Mouse (Mus musculus): ENCODE measurements around the gene Ciapin1. TPM values are rescaled to one million over a fixed set of nuclear protein-coding genes. Genes with fewer than 3 reads are reported as not detected.
A peak's percentile ranks its signal among the peaks of the same experiment; 100 is the strongest.

The Ciapin1 gene
- polyA plus RNA-seq, 1 experiment from 2014 or later: 112 TPM

DNA sequence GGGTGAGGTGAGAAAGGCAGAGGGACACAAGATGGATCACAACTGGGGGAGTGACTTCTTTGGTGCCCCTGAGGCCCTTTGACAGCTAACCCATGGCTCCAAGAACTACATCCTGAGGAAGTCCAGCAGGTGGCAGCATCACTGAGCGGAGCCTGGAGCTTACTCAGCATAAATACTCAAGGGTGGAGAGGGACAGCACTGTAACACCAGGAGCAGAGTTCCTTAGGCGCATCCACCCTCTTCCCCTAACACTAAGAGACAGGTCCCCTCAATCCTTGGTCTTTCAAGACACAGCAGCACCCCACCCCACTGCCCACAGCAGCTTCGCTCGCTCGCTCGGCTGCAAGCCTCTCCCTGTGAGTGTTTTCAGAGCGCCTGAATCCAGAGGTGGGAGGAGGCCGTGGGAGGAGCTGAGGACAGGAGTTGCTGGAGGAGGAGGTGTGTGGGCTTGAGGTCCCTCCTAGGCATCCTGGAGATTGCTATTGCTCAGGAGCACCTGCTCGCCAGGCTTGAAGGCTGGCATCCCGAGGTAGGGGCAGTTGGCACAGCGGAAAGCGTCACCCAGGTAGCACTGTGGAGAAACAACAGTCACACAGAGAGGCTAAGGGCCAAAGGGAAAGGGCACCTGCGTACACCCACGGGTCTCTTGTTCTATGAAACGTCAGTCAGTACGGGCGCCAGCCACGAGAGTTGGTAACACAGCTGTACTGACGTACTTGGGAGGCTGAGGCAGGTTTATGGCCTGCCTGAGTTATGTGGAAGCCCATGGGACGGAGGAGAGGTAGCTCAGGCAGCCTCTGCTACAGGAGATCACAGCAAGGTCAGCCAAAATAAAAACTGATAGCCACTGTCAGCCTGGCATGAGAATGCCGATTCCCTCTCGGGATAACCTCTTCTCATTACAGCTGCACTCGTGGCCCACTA, 15.3 kb downstream of the Ciapin1 start:
- no peaks in the 10 kb centered on the region for H3K4me1 ChIP-seq (replicated peaks; ENCODE audit: insufficient read depth, low read length)
- peak overlapping the region; percentile 18; the same call in 1 of the 2 replicates for H3K4me2 ChIP-seq (ENCODE audit: low read length)
- no peak overlapping the region for H3K4me3 ChIP-seq (replicated peaks; ENCODE audit: low read depth, low read length)
- no peaks in the 10 kb centered on the region for H3K9me3 ChIP-seq (replicated peaks; ENCODE audit: low read length)
- WGBS: 51% methylated on average over 23 of the region's 23 CpGs
- no peaks in the 10 kb centered on the region for H3K27me3 ChIP-seq (ENCODE audit: insufficient read depth, low read length)
- peaks cover 26% of the 10 kb centered on the region; the same call in 1 of the 2 replicates for H3K36me3 ChIP-seq (ENCODE audit: insufficient read depth, low read length)
- H3K27ac ChIP-seq: no peak overlapping the region
- no peak overlapping the region for H3K9ac ChIP-seq (ENCODE audit: low read depth, low read length)
- peak; percentile 91 for DNase-seq (ENCODE audit: low spot score)
- ATAC-seq (replicated peaks; ENCODE audit: low FRiP score, low read depth): peak; percentile 70
- peak; percentile 86 for TF ChIP-seq CTCF (IDR thresholded peaks at IDR 0.05; ENCODE audit: low read depth)

DNA sequence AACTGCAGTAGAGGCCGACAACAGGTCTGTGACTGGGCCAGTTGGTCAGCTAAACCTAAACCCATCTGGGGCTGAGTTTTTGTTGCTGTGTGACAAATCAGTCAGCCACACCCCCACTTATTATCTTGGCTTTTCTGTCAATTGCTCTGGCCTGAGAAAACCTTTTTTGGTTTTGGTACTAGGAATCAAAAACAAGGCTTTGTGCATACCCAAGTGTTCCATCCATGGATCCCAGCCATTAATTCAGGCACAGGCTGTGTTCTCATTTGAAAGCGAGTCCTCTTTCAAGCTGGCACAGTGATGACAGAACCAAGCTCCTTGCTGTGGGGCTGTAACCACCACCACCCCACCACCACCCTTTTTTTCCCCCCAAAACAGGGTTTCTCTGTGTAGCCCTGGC, 16.8 kb downstream of the Ciapin1 start:
- 95% methylated on average over 2 of the region's 2 CpGs for WGBS

DNA sequence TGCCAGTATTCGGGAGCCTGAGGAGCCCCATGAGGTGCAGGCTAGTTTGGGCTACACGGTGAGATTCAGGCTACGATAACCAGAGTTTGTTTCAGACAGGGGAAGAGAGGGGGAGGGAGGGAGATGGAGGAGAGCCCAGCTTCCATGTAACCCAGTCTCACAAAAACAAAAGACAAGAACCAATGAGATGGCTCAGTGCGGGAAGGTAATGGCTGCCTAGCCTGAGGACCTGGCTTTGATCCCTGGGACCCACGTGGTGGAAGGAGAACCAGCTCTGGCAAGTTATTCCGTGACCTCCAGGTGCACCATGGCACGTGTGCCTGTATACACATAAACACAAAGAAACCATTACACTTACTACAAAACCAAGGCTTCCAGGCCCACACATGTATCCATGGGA, 17.6 kb downstream of the Ciapin1 start:
- 75% methylated on average over 7 of the region's 7 CpGs for WGBS
- Histone ChIP-seq H3K36me3 (ENCODE audit: insufficient read depth, low read length) (0 out of 2 replicates have a peak, but pooled peaks cover 18% of the 10 kb centered on the region), H3K4me2 (ENCODE audit: low read length) (no peak overlapping the region), H3K9ac (ENCODE audit: low read depth, low read length) (no peak overlapping the region), H3K4me3 (replicated peaks; ENCODE audit: low read depth, low read length) (no peak overlapping the region), H3K9me3 (replicated peaks; ENCODE audit: low read length) (no peaks in the 10 kb centered on the region), H3K27me3 (ENCODE audit: insufficient read depth, low read length) (no peaks in the 10 kb centered on the region), H3K27ac (no peak overlapping the region), H3K4me1 (replicated peaks; ENCODE audit: insufficient read depth, low read length) (no peaks in the 10 kb centered on the region)
- DNase-seq (ENCODE audit: low spot score) (no peak), ATAC-seq (replicated peaks; ENCODE audit: low FRiP score, low read depth) (no peak)
- no peak for TF ChIP-seq CTCF (IDR thresholded peaks at IDR 0.05; ENCODE audit: low read depth)

More for the DNA sequence above, 16.8 kb downstream of the Ciapin1 start:
- Histone ChIP-seq H3K4me3 (replicated peaks; ENCODE audit: low read depth, low read length) (no peak overlapping the region), H3K9ac (ENCODE audit: low read depth, low read length) (no peak overlapping the region), H3K27ac (0 out of 2 replicates have a peak overlapping the region, but pooled peaks have one; percentile 31), H3K27me3 (ENCODE audit: insufficient read depth, low read length) (no peaks in the 10 kb centered on the region), H3K4me2 (ENCODE audit: low read length) (no peak overlapping the region), H3K9me3 (replicated peaks; ENCODE audit: low read length) (no peaks in the 10 kb centered on the region), H3K4me1 (replicated peaks; ENCODE audit: insufficient read depth, low read length) (no peaks in the 10 kb centered on the region), H3K36me3 (ENCODE audit: insufficient read depth, low read length) (peaks cover 21% of the 10 kb centered on the region; the same call in 1 of the 2 replicates)
- no peak for DNase-seq (ENCODE audit: low spot score)
- TF ChIP-seq CTCF (IDR thresholded peaks at IDR 0.05; ENCODE audit: low read depth): no peak
- ATAC-seq (replicated peaks; ENCODE audit: low FRiP score, low read depth): no peak

DNA sequence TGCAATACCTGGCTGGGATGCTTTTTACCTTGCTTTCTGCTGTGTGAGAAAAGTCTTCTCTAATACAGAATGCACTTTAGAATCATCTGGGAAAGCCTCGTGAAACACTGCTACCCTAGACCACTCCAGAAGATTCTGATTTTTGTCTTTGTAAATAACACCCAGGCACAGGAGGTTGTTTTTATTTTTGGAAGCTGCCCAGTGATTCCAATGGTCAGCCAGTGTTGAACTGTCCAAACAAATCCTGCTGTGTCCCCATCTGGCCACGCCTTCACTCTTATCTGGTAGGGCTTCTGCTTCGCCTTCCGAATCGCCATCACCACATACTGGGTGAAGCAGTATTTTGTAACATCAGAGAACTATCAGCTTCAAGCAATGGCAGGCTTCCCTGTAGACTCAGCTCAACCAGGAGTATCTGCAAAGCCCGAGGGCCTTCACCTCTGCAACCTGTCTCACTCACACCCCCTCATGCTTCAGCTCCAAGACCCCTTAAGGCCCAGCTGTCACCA, 18.4 kb downstream of the Ciapin1 start:
- no peak overlapping the region for H3K27ac ChIP-seq
- TF ChIP-seq CTCF (IDR thresholded peaks at IDR 0.05; ENCODE audit: low read depth): no peak
- H3K9ac ChIP-seq (ENCODE audit: low read depth, low read length): 0 out of 2 replicates have a peak overlapping the region, but pooled peaks have one; percentile 9
- H3K27me3 ChIP-seq (ENCODE audit: insufficient read depth, low read length): no peaks in the 10 kb centered on the region
- WGBS: 81% methylated on average over 6 of the region's 6 CpGs
- no peak overlapping the region for H3K4me3 ChIP-seq (replicated peaks; ENCODE audit: low read depth, low read length)
- no peak overlapping the region for H3K4me2 ChIP-seq (ENCODE audit: low read length)
- H3K36me3 ChIP-seq (ENCODE audit: insufficient read depth, low read length): 0 out of 2 replicates have a peak, but pooled peaks cover 12% of the 10 kb centered on the region
- no peaks in the 10 kb centered on the region for H3K9me3 ChIP-seq (replicated peaks; ENCODE audit: low read length)
- no peaks in the 10 kb centered on the region for H3K4me1 ChIP-seq (replicated peaks; ENCODE audit: insufficient read depth, low read length)
- DNase-seq (ENCODE audit: low spot score): no peak
- ATAC-seq (replicated peaks; ENCODE audit: low FRiP score, low read depth): no peak

DNA sequence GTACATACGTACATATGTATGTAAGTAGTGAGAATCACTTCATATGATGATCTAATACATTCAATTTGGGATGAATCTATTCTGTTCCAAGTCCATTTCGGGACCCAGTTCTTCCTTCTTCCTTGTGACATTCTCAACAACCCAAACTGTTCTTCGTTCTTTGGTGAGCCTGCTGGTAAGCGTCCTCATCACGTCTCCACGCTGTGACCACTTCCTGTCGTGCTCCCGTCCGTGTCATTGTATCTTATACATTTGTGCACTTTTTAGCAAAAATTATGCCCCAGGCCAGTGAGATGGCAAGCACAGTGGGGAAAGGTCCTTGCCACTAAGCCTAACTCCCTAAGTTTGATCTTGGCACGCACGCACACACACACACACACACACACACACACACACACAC, 20.2 kb downstream of the Ciapin1 start:
- Histone ChIP-seq H3K4me1 (replicated peaks; ENCODE audit: insufficient read depth, low read length) (no peaks in the 10 kb centered on the region), H3K9me3 (replicated peaks; ENCODE audit: low read length) (no peaks in the 10 kb centered on the region), H3K4me3 (replicated peaks; ENCODE audit: low read depth, low read length) (no peak overlapping the region), H3K9ac (ENCODE audit: low read depth, low read length) (no peak overlapping the region), H3K27ac (no peak overlapping the region), H3K36me3 (ENCODE audit: insufficient read depth, low read length) (no peaks in the 10 kb centered on the region), H3K27me3 (ENCODE audit: insufficient read depth, low read length) (no peaks in the 10 kb centered on the region), H3K4me2 (ENCODE audit: low read length) (no peak overlapping the region)
- TF ChIP-seq CTCF (IDR thresholded peaks at IDR 0.05; ENCODE audit: low read depth): no peak
- DNase-seq (ENCODE audit: low spot score) (no peak), ATAC-seq (replicated peaks; ENCODE audit: low FRiP score, low read depth) (no peak)
- WGBS: 89% methylated on average over 11 of the region's 11 CpGs

GRCm38 (mm10) chr8:94814556-94814955, 23.6 kb downstream of the Ciapin1 start:
- H3K36me3 ChIP-seq (ENCODE audit: insufficient read depth, low read length): no peaks in the 10 kb centered on the region
- H3K9ac ChIP-seq (ENCODE audit: low read depth, low read length): no peak overlapping the region
- no peak overlapping the region for H3K4me3 ChIP-seq (replicated peaks; ENCODE audit: low read depth, low read length)
- H3K4me2 ChIP-seq (ENCODE audit: low read length): no peak overlapping the region
- H3K27ac ChIP-seq: no peak overlapping the region
- no peaks in the 10 kb centered on the region for H3K4me1 ChIP-seq (replicated peaks; ENCODE audit: insufficient read depth, low read length)
- TF ChIP-seq CTCF (IDR thresholded peaks at IDR 0.05; ENCODE audit: low read depth): peak; percentile 76
- no peaks in the 10 kb centered on the region for H3K9me3 ChIP-seq (replicated peaks; ENCODE audit: low read length)
- no peaks in the 10 kb centered on the region for H3K27me3 ChIP-seq (ENCODE audit: insufficient read depth, low read length)
- WGBS: 6% methylated on average over 1 of the region's 1 CpGs
- ATAC-seq (replicated peaks; ENCODE audit: low FRiP score, low read depth) (0 out of 2 replicates have a peak, but pooled peaks have one; percentile 34), DNase-seq (ENCODE audit: low spot score) (peak; percentile 62)
